Mouse (Mus musculus) macrophage (primary cell): ENCODE measurements at regions not wholly inside any gene's neighbourhood (a gene's known extent, or its start where the extent isn't known, plus 50 kb on each side); places are given as distances from the start of the nearest gene placed in this dataset.
"Not testable (repeated sequence)": the region's sequence is repeated elsewhere in the genome, so short reads cannot be mapped to it uniquely, and the experiment has no call there.

Source experiments
- H3K27ac ChIP-seq: fragments of 350-480 bp; formaldehyde crosslinking; 2 replicates; pipeline ENCODE4 v1.9.0; 2021
- H3K36me3 ChIP-seq: fragments of 350-480 bp; formaldehyde crosslinking; 2 replicates; pipeline ENCODE4 v1.9.0; 2021; ENCODE audit errors: inconsistent target
- H3K4me3 ChIP-seq: fragments of 350-480 bp; formaldehyde crosslinking; 2 replicates; pipeline ENCODE4 v1.9.0; 2021; ENCODE audit errors: inconsistent target
- H3K79me2 ChIP-seq: fragments of 350-480 bp; formaldehyde crosslinking; 2 replicates; pipeline ENCODE4 v1.9.0; 2021; ENCODE audit errors: inconsistent target
- WGBS: methylation state at CpG from one replicate; pipeline ENCODE4 v1.1.7; 2026; ENCODE audit warnings: inconsistent platforms; ENCODE audit not compliant: missing documents; 5-methylcytosine and 5-hydroxymethylcytosine counted together

DNA sequence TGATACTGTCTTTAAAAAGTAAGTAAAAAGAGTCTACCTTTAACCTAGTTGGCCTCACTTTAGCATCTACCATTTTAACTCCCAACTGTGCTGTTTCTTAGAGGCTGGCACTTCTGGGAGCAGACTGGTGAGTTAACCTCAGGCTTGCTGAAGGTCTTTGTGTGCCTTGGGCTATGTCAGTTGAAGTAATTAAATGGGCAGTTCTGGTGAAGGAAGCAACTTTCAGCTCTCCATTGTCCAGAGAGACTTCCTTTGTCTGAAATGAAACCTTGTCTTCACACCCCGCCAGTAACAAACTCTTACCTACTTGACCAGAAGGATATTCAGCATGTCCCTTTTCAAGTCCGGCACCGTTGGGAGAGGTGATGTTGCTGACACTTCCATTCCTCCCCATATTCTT lies 55.5 kb downstream of the Zfp281 start:
- Histone ChIP-seq H3K4me3 (no peak overlapping the region), H3K27ac (no peak overlapping the region), H3K36me3 (no peaks in the 10 kb centered on the region), H3K79me2 (no peaks in the 10 kb centered on the region)
- 97% methylated on average over 3 of the region's 3 CpGs for WGBS

DNA sequence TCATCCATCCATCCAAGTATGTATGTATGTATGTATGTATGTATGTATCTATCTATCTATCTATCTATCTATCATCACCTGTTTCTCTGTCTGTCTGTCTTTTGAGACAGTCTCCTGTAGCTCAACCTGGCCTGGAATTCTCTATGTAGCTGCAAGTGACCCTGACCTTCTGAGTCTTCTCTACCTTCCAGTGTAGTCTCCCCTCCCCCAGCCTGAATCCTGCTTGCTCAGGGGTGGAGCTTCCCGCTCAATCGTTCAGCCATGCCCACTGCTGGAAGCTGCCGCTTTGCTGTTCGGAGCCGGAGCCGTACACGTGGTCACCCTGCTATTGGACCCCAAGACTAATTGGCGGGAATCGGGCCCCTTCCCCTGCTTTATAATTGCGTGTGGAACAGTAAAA lies 57.6 kb downstream of the Zfp281 start:
- H3K36me3 ChIP-seq, H3K79me2 ChIP-seq, H3K27ac ChIP-seq, H3K4me3 ChIP-seq: not testable (repeated sequence)
- 92% methylated on average over 10 of the region's 10 CpGs for WGBS

- Histone ChIP-seq H3K79me2 (no peaks in the 10 kb centered on the region), H3K36me3 (no peaks in the 10 kb centered on the region), H3K4me3 (no peak overlapping the region), H3K27ac (no peak overlapping the region)
- WGBS = 36% methylated on average over 3 of the region's 3 CpGs
Observed at GRCm38 (mm10) chr1:136683061-136683531, 58.4 kb downstream of the Zfp281 start.

- 5% methylated on average over 9 of the region's 10 CpGs for WGBS
Observed at GRCm38 (mm10) chr1:136683561-136684131, 58.9 kb downstream of the Zfp281 start.

GRCm38 (mm10) chr1:136684481-136684880 lies 59.8 kb downstream of the Zfp281 start:
- no peak overlapping the region for H3K4me3 ChIP-seq
- H3K27ac ChIP-seq = peak overlapping the region; percentile 85
- no peaks in the 10 kb centered on the region for H3K36me3 ChIP-seq
- WGBS = 92% methylated on average over 5 of the region's 5 CpGs
- H3K79me2 ChIP-seq = no peaks in the 10 kb centered on the region

More at GRCm38 (mm10) chr1:136683561-136684131, 58.9 kb downstream of the Zfp281 start:
- Histone ChIP-seq H3K36me3 (no peaks in the 10 kb centered on the region), H3K79me2 (no peaks in the 10 kb centered on the region), H3K4me3 (no peak overlapping the region), H3K27ac (peak overlapping the region; percentile 85)

GRCm38 (mm10) chr1:136685191-136686060 lies 60.7 kb downstream of the Zfp281 start:
- Histone ChIP-seq H3K4me3 (peak overlapping the region; percentile 35), H3K27ac (peak overlapping the region; percentile 85), H3K79me2 (no peaks in the 10 kb centered on the region), H3K36me3 (no peaks in the 10 kb centered on the region)
- 0% methylated on average over 13 of the region's 13 CpGs for WGBS

GRCm38 (mm10) chr1:136686467-136686866 lies 61.8 kb downstream of the Zfp281 start:
- Histone ChIP-seq H3K79me2 (no peaks in the 10 kb centered on the region), H3K4me3 (no peak overlapping the region), H3K27ac (peak overlapping the region; percentile 85), H3K36me3 (no peaks in the 10 kb centered on the region)

- 42% methylated on average over 2 of the region's 2 CpGs for WGBS
- Histone ChIP-seq H3K36me3 (no peaks in the 10 kb centered on the region), H3K4me3 (no peak overlapping the region), H3K79me2 (no peaks in the 10 kb centered on the region), H3K27ac (no peak overlapping the region)
Observed at GRCm38 (mm10) chr1:136690068-136690467, 65.4 kb downstream of the Zfp281 start.

DNA sequence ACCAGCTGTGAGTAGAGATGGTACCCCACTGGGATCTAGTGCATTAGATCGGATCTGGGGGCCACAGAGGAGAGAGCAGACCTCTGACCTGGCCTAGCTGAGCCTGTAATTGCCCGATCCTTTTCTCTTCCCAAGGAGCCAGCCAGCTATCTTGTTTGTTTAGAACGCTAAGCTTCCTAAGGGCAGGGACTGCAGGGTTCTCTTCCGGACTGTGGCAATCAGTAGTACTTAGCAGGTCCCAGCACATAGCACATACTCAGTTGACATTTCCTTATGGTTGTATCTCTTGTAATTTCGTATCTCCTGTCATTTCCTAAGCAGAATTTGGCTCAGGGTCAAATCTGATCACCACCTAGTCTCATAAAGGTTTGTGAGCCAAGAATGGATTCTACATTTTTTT lies 68.7 kb downstream of the Zfp281 start:
- Histone ChIP-seq H3K36me3 (no peaks in the 10 kb centered on the region), H3K79me2 (no peaks in the 10 kb centered on the region), H3K4me3 (no peak overlapping the region), H3K27ac (no peak overlapping the region)
- 83% methylated on average over 4 of the region's 5 CpGs for WGBS

DNA sequence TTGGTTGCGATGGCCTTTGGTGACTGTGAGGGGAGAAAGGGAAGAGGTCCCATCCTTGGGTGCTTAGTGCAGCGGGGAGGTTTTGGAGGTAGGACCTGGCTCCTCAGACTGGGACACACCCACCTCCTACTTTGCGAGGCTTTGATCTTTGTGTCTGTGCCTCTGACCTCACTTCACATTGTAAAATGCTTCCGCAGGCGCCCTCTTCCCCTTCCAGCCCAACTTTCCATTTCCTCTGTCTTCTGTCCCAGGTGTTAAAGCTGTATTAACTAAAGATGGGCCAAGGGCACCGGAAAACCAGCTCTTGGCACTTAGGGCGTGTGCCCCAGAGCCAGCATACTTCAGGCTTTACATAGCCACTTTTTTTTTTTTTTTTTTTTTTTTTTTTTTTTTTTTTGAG lies 70.3 kb downstream of the Zfp281 start:
- H3K27ac ChIP-seq = no peak overlapping the region
- no peak overlapping the region for H3K4me3 ChIP-seq
- H3K36me3 ChIP-seq = no peaks in the 10 kb centered on the region
- no peaks in the 10 kb centered on the region for H3K79me2 ChIP-seq
- WGBS = 66% methylated on average over 7 of the region's 7 CpGs

DNA sequence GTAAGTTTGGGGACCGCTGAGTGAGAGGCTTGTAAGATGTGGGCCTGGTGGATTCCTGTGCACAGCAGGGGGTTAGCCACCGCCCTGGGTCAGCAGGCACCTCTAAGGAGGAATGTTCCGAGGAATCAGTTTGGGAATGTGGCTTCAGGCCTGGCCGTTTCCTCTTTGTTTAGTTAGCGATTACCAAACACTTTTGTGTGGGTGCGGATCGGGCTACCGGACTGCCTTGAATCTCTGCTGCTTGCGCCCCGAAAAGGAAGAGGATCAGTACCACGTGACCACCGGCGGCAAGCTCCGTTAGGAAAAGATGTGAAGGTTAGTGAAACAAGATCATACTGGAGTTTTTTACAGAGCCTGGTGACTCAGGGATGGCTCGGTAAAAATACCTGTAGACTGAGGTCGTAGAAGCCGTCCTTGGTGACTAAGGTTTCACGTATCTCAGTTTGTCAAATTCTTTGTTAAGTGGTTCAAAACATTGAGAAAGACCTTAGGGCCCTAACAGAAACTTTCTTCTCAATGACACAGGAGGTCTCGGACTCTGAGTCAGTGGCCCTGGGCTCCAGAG lies 71.5 kb downstream of the Zfp281 start:
- WGBS = 76% methylated on average over 19 of the region's 19 CpGs
- no peaks in the 10 kb centered on the region for H3K79me2 ChIP-seq
- H3K27ac ChIP-seq = no peak overlapping the region
- H3K36me3 ChIP-seq = no peaks in the 10 kb centered on the region
- H3K4me3 ChIP-seq = no peak overlapping the region

GRCm38 (mm10) chr1:136698454-136699152 lies 73.9 kb downstream of the Zfp281 start:
- H3K4me3 ChIP-seq = no peak overlapping the region
- H3K27ac ChIP-seq = no peak overlapping the region
- no peaks in the 10 kb centered on the region for H3K36me3 ChIP-seq
- WGBS = 80% methylated on average over 9 of the region's 9 CpGs
- no peaks in the 10 kb centered on the region for H3K79me2 ChIP-seq

DNA sequence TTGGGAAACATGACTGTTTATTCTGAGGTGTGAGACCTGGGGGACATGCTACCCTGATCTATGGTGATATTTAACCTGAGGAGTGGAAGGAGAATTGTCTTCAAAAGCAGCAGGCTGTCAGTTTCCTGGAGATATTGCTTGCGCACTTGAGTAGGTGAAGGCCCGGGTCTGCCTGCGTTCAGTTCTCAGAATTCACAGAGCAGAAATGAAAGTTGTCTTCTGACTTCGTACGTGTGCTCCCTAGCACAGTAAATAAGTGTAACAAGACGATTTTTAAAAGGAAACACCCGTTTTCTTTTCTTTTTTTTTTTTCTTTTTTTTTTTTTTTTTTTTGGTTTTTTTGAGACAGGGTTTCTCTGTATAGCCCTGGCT lies 74.4 kb downstream of the Zfp281 start:
- H3K36me3 ChIP-seq = no peaks in the 10 kb centered on the region
- no peak overlapping the region for H3K4me3 ChIP-seq
- 57% methylated on average over 5 of the region's 7 CpGs for WGBS
- no peaks in the 10 kb centered on the region for H3K79me2 ChIP-seq
- H3K27ac ChIP-seq = no peak overlapping the region

DNA sequence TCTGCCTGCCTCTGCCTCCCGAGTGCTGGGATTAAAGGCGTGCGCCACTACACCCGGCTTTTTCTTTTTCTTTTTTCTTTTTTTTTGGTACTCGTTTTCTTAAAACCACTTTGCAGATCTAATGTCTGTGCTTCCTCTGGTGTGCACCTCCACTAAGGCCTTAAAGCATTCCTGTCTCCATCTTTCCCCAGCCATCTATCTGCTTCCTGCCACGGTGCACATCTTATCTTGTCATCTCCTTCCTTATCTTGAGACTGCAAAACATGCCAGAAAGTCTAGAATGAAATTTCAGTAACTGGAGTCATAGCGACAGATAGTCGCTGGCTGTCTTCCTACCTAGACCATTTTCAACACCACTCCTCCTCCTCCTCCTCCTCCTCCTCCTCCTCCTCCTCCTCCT lies 74.9 kb downstream of the Zfp281 start:
- Histone ChIP-seq H3K4me3 (no peak overlapping the region), H3K27ac (no peak overlapping the region), H3K36me3 (no peaks in the 10 kb centered on the region), H3K79me2 (no peaks in the 10 kb centered on the region)
- WGBS = 75% methylated on average over 3 of the region's 8 CpGs

DNA sequence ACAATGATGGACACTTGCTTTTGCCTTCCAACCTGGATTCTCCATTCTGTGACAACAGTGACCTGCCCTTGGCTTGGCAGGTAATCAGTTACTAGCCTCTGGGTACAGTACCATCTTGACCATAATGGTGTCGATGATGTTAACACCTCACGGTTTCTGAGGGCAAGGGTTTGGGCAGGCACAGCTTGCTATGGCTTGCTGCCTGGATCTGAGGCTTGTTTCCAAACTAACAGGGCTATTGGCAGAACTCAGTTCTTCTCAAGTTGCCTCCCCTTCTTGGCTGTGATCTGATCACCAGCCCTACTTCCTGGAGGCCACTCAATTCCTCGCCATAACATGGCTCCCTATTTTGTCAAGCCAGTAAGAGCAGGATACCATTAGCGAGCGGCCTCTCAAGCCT lies 79.4 kb downstream of the Zfp281 start:
- no peak overlapping the region for H3K4me3 ChIP-seq
- 93% methylated on average over 5 of the region's 5 CpGs for WGBS
- no peaks in the 10 kb centered on the region for H3K79me2 ChIP-seq
- H3K27ac ChIP-seq = no peak overlapping the region
- no peaks in the 10 kb centered on the region for H3K36me3 ChIP-seq
